Mouse (Mus musculus): ENCODE data around the gene Urm1.
A peak's percentile ranks its signal among the peaks of the same experiment; 100 is the strongest.
"Not testable (repeated sequence)": the region's sequence is repeated elsewhere in the genome, so short reads cannot be mapped to it uniquely, and the experiment has no call there.

The Urm1 gene

DNA sequence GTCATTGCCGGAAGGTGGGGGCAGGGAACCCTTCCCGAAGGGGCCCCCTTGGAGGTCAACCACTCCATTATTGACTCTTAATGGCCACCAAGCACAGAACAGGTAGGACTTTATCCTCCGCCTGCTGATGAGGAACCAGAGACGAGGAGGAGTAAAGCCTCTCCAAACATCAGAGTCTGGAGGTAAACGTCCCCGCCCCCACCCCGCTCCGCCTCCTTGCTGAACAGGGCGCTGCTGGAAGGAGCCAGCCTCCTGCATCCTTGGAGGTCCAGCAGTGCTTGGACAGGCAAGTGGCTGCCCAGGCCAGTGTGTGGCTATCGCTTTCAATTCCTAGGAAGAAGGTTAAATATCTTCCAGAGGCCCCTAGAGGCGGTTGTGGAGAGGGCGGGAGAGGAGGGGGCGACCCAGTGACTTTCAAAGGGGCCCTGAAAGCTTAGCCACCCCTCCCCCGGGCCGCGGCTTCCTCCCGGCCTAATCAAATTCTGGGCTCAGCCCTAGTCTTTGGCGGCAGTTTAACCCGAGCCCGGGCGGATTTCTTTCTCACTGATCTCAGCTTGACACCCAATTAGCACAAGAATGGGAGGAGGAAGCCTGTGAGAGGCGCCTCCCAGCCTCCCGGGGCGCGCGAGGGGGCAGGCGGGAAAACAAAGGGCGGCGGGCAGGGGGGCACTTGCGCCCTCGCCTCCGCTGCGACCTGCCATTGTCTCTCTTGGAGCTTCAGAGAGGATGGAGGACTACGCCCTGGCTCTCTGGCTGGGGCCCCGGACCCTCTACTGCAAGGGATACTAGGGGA, at the start of gene Urm1:
Gene Urm1, plus strand, starts transcription at position 51 of the 793 bp plus-strand sequence.
- peak; percentile 76 for DNase-seq (ENCODE audit: low read depth, low spot score)

DNA sequence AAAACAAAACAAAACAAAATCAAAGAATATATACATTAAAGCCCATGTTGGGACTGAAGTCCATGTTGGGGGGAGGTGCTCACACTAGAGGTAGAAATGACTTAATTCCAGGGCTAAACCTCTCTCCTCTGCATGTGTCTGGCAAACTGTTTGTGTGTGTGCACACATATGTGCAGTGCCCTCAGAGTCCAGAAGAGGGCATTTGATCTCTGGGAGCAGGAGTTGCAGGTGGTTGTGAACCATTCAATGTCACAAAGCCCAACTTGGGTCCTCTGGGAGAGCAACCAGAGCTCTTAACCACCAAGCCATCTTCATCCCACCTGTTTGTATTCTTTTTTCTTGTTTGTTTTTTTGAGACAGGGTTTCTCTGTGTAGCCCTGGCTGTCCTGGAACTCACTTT, 49.7 kb upstream of the Urm1 start:
- no peak for DNase-seq (ENCODE audit: low read depth, low spot score)

DNA sequence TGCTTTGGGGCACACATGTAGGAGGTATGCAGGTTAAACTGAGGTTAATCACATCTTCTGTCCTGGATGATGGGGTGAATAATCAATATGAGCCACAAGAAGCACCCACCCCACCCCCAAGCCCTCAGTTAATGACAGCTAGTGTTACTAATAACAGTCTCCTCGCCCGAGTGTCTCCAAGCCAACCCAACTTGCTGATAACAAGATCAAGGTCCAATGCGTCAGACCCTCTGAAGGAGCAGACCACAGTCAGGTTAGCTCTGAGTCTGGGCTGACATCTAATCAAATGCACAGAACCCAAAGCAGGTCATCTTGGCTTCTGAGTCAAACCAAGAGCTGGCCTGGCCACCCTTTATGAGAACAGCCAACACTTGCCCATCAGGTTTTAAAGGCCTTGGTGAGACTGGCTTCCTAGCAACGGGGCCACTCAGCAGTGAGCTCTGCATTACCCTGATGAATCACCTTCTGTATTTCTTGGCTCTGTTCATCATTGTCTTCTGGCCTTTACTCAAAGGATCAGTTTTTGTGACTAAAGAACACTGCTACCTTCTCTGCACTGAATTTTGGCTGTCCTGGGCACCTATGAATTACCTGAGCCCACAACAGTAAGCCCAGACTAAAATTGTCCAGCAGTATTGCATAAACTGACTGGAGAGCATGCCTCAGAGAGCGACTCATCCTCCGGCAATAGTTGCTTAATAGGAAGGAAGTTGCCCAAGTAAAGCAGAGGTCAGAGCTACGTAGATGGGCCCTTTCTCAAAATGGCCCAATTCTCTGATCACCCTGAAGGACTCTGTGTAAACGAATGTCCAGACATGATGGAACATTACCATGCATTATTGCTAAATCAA, 48.0 kb upstream of the Urm1 start:
- DNase-seq (ENCODE audit: low read depth, low spot score), result no peak

DNA sequence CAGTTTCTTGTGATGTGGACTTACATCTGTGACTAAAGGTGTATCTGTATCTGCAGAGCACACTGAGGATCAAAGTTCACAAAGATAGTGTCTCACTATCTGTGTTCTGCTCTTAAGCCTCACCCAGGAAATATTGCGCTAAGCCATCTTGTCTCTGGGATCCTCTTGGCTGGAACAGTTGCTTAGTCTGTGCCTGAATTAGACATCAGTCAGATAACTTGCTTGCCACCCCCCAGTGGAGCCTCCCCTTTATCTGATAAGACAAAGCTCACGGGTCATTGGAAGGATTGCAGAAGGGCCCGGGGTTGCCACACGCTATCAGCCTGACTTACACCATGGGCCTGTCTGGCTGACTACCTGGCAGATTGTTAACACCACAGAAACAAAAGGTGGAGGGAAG, 46.6 kb upstream of the Urm1 start:
- no peak for DNase-seq (ENCODE audit: low read depth, low spot score)

DNA sequence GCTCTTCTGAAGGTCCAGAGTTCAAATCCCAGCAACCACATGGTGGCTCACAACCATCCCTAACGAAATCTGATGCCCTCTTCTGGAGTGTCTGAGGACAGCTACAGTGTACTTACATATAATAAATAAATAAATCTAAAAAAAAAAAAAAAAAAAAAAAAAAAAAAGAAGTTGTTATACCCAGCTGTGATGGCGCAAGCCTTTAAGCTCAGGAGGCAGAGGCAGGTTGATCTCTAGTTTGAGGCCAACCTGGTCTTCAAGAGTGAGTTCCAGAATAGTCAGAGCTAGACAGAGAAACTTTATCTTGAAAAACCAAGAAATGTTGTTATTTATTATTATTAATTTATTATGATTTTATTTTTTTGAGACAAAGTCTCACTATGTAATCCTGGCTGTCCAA, 38.6 kb upstream of the Urm1 start:
- not testable (repeated sequence) for DNase-seq (ENCODE audit: low read depth, low spot score)

DNA sequence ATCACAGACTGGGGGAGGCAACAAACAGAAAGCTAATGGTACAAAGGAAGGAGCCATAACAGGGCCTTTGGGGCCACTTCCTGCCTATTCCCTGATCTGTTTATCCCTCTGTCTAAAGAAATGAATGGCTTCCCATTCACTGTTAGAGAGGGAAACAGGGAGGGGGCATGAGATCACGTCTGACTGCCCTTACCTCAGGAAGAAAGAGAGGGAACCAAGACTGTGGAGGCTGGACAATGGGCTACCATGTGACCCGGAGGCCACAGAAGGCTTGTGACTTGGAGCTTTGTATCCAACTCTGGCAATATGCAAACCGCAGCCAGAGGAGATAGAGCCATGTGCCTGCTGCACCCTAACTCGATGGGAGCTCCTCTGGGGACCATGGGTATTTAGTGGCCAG, 35.6 kb upstream of the Urm1 start:
- DNase-seq (ENCODE audit: low read depth, low spot score), result no peak

DNA sequence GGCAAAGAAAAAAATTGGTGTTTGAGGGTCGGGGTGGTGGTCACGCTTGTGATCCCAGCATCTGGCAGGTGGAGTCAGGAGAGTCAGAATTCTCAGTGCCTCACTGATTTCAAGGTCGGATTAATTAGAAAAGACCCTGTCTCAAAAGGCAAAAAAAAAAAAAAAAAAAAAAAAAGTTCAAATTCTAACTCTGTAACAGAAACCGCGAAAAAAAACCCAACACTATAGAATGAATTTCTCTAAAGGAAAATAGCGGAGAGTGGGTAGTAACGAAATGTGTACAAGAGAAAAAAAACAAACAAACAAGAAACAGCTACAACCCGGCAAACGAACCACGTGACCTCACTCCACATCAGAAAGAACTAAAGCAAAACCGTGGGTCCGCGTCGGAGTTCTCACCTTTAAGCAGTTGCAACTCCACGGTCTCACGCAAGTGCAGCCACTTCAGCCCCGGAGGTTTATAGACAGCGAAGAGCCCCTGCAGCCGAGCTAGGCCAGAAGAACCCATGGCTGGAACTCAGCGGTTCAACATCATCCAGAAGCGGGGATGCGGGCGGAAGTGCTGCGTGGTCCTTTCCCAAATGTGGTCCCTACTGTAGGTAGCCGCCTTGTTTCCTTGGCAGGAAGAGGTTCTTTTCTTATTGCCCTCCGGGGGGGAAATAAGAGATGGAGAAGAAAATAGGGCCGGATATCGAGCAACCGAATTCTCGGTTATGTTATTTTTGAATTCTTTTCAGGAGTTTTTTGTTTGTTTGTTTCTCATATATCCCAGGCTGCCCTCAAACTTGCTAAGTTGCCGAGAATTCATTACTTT, 32.6 kb upstream of the Urm1 start, which contains the start of gene Coq4:
Gene Coq4, plus strand, starts transcription at position 390 of the 814 bp plus-strand sequence.
- peak; percentile 85 for DNase-seq (ENCODE audit: low read depth, low spot score)

DNA sequence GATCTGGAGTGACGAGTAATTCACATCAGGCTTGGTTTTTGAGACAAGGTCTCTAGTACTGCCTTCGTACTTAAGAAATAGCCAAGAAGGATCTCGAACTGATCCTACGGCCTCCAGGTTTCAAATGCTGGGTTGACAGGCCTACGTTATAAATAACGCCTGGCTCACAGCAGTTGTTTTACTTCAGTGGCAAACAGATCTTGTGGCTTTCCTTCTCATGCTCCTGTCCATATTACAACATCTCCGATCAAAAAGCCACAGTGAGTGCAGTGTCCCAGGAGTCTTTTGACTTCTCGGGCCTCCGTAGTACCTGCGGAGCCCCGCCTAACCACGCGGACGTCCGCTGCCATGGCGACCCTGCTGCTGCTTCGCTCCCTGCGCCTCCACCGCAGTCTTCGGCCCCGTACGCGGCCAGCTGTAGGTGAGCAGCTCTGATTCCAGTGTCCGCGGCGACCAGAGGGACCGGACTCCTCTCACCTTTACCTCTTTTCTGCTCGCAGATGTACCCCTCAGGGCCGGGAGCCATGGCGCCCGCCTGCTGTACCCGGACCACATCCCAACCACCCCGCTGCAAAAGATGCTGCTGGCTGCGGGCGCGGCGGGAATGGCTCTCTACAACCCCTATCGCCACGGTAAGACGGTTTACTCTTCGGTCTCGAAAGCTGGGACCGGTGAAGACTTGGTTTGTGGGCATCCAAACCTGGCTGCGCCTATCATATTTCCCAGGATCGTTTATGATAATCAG, 31.8 kb upstream of the Urm1 start, which contains the start of gene Trub2:
Gene Trub2, minus strand, starts transcription at position 566 of the 745 bp plus-strand sequence.
- peak; percentile 56 for DNase-seq (ENCODE audit: low read depth, low spot score)

DNA sequence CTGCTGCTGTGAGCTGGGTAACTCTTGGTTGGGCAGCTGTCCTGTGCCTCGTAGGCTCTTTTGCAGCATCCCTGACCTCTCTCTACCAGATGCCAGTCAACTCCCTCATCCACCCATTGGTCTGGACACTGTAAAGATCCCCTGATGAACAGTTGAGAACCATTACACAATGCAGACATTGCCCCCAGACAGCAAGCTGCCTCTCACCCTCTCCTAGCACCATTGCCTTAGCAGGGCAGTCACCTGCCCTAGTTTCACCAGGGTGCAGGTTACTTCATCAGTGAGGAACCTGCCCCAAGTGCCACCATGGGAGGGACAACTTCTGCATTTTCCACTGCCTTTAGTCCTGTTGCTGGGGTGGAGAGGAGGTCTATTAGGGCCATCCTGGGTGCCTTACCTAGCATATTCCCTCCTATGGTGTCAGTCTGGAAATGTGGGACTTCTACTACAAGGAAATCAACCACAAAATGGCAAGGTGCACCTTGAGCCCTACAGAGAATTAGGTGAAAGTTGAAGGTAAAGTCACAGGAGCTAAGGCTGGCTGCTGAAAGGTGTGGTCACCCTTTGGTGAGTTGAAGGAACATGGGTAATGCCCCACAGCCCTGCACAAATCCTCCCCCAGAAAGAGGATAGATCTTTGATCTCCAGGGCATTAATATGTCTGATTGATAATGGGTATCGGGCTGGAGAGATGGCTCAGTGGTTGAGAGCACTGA, 26.9 kb upstream of the Urm1 start:
- no peak for DNase-seq (ENCODE audit: low read depth, low spot score)

DNA sequence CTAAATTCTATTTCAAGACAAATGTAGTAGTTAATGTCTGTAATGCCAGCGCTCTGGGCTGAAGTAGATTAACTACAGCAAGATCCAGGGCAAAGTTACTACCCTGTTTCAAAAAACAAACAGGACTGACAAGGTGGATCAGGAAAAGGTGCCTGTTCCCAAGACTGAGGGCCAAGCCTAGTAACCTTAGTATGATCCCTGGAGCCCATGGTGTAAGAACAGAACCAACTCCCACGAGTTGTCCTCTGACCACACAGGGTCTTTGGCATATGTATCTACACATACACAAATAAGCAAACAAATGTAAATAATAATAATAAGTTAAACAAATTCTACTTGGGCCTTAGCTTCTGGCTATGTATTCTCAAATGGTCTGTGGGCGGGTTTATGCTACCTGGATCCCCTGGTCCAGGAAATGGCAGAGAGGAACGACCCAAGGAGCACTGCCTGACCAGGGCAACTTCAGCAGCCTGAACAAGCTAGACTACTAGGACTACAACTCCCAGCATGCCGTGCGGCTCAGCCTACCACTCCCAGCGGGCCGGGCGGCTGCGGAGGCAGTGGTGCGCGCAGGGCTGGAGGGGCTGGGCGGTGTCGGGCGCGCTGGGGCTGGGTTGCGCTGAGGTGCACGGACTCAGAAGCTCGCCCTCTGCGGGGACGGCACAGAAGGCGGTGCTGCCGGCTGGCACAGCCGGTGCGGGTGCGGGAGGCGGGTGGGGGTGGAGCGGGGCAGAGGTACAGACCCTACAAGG, 17.6 kb upstream of the Urm1 start, which contains the start of gene Slc27a4:
Gene Slc27a4, plus strand, starts transcription at position 560 of the 752 bp plus-strand sequence.
- peak; percentile 83 for DNase-seq (ENCODE audit: low read depth, low spot score)

DNA sequence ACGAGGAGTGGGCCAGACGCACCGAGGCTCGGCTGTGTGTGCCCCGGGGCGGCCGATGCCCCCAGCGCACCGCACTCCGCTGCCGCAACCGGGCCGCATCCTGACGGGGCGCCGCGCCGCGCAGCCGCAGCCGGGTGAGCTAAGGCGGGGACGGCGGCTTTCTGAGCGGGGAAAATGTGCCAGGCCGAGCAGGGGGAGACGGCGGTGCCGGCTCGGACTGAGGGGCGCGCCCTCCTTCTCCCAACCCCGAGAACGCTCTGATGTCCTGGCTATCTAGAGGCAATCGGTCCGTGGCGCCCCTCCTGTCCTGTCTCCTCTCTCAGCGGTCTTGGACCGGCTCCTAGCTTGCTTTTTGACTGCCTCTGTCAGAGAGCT, 17.1 kb upstream of the Urm1 start:
- peak; percentile 22 for DNase-seq (ENCODE audit: low read depth, low spot score)

DNA sequence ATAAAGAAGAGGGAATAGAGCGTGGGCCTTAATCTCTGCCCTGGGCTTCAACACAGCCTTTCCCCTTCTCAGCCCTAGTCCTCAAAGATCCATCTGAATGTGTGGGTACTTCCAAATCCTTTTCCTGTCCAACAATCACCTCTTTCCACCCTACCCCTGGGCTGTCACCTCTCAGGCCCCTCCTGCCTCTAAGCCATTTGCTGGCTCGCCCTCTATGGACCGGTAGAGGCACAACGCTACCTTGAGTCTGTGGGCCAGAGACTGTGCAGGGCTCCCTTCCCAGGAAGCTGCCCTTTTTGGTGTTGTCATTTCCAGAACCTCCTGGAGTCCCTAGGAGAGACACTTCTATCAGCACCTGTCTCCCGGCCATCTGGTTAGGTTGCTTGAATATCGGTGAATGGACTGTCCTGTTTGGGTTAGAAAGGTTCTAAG, 16.5 kb upstream of the Urm1 start:
- DNase-seq (ENCODE audit: low read depth, low spot score), result no peak

DNA sequence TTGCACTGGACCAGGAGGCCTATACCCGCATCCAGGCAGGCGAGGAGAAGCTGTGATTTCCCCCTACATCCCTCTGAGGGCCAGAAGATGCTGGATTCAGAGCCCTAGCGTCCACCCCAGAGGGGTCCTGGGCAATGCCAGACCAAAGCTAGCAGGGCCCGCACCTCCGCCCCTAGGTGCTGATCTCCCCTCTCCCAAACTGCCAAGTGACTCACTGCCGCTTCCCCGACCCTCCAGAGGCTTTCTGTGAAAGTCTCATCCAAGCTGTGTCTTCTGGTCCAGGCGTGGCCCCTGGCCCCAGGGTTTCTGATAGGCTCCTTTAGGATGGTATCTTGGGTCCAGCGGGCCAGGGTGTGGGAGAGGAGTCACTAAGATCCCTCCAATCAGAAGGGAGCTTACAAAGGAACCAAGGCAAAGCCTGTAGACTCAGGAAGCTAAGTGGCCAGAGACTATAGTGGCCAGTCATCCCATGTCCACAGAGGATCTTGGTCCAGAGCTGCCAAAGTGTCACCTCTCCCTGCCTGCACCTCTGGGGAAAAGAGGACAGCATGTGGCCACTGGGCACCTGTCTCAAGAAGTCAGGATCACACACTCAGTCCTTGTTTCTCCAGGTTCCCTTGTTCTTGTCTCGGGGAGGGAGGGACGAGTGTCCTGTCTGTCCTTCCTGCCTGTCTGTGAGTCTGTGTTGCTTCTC, 4.0 kb upstream of the Urm1 start:
- DNase-seq (ENCODE audit: low read depth, low spot score), result no peak

DNA sequence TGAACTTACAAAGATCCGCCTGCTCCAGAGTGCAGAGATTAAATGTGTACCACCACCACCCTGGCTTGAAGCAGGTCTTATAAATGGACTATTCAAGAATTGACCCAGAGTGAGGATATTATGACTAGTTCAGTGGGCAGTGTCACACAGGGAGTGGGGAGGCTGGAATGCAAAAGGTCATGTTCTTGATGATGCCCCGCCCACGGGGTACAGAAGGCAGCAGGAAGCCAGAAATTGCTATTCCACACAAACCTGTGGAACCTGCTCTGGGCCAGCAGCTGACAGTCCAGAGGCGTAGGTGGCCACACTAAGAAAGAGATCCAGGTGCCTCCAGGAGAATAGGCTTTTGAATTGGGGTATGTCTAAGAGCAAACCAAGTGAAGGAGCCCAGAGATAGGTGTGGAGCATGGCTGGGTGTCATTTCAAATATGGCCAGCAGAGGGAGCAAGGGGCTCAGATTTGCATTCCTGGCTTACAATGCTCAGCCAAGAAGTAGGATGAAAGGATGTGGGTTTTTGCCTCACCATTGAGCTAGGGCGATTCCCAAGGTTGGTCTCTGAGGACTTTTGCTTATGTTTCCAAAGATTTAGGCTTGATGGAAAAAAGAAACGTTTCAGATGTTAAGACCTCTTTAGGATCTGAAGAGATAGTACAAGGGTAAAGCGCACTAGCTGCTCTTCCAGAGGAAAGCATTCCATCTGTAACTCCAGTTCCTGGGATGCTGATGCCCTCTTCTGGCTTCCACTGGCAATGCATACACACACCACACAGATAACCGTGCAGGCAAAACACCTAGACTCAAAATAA, 2.2 kb upstream of the Urm1 start:
- DNase-seq (ENCODE audit: low read depth, low spot score), result peak; percentile 77

DNA sequence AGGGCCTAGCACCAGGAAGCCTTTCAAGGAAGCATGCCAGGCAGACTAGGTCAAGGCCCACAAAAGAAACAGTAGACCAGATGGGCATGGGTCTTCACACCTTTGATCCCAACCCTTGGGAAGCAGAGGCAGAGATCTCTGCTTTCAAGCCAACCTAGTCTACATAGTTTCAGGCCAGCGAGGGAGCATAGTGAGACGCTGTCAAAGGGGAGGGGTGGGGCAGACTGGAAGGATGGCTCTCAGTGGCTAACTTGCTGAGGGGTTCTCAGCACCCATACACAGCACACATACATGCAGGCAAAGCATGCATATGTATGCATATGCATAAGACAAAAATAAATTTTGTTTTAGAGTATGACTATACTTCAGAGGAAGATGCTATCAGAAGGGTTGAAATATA, 512 bp upstream of the Urm1 start:
- DNase-seq (ENCODE audit: low read depth, low spot score), result no peak

DNA sequence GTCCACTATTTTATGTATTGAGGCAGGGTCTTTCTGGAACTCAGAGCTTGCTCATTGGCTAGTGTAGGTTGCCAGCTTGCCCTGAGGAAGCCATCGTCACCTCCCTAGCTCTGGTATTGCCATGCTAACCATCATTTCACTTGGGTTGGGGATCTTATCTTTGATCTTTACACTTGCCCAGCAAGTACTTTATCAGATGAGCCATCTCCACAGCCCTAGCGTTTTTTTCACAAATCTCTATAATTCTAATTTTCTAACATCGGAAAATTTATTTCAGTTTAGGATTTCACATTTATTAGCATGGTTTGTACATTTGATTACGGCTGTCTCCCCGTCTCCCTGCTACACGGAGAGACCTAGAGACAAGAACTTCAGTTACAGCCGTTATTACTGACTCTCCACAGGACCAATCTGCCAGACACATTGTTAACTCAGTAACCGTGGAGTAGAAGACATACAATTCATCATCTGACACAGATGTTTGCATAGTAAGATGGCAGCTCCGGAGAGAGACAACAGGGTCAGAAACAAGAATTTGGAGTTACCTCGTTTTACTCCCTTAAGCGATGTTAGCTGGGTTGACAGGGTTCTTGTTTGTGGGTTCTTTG, 6.5 kb downstream of the Urm1 start:
- no peak for DNase-seq (ENCODE audit: low read depth, low spot score)

DNA sequence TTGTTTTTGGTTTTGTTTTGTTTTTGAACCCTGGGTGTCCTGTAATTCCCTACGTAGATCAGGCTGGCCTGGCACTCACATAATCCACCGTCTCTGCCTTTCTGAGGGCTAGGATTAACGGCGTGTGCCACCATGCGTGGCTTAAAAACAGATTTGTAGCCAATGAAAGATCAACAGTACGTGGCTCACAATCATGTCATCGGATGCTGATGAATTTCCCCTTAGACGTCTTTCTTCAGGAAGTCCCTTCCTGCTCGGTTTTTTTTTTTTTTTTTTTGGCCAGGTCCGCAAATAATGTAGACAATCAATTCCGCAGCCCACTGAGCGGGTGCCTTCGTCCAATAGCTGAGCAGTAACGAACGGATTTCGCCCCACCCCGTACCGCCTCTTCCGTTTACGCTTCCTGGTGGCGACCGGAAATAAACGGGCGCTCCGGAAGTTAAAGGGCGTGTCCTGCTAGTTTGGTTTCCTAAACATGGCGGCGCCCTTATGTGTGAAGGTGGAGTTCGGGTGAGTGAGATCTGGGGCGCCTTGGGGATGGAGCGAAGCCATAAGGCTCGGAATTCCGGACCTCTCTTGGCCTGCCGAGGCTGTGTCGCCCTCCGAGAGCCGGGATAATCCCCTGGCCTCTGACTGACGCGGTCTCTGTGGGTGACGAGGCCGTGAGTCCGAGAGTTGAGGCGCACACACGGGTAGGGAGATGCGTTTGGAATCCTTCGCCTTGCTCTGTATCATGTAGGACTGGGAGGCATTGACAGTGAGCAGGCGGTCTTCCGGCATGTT, 7.2 kb downstream of the Urm1 start:
- DNase-seq (ENCODE audit: low read depth, low spot score), result peak; percentile 93
